Mouse (Mus musculus): ENCODE measurements around the gene Brdt. TPM values are rescaled to one million over a fixed set of nuclear protein-coding genes. Genes with fewer than 3 reads are reported as not detected.
A peak's percentile ranks its signal among the peaks of the same experiment; 100 is the strongest.

Gene Brdt
- polyA plus RNA-seq, 1 experiment = 10.7 TPM

GRCm38 (mm10) chr5:107352566-107352965 is 21.6 kb downstream of the Brdt start:
- H3K27me3 ChIP-seq (ENCODE audit: control insufficient read depth, insufficient read depth, low read length) = no peaks in the 10 kb centered on the region
- TF ChIP-seq POLR2A (IDR thresholded peaks at IDR 0.05; ENCODE audit: borderline replicate concordance, insufficient read depth, low read length) (no peak), CTCF (IDR thresholded peaks at IDR 0.05; ENCODE audit: borderline replicate concordance, insufficient read depth, low read depth, low read length) (no peak)
- 95% methylated on average over 1 of the region's 1 CpGs for whole genome bisulfite sequencing
- no peaks in the 10 kb centered on the region for H3K4me1 ChIP-seq (ENCODE audit: control insufficient read depth, insufficient read depth, low read length)
- no peak overlapping the region for H3K4me3 ChIP-seq (replicated peaks; ENCODE audit: insufficient read depth, low read depth, low read length)
- DNase-seq = no peak
- no peak overlapping the region for H3K27ac ChIP-seq (ENCODE audit: insufficient read depth, low read length)

GRCm38 (mm10) chr5:107353981-107354380 is 23.0 kb downstream of the Brdt start:
- Histone ChIP-seq H3K4me1 (ENCODE audit: control insufficient read depth, insufficient read depth, low read length) (no peaks in the 10 kb centered on the region), H3K27ac (ENCODE audit: insufficient read depth, low read length) (no peak overlapping the region), H3K4me3 (replicated peaks; ENCODE audit: insufficient read depth, low read depth, low read length) (no peak overlapping the region), H3K27me3 (ENCODE audit: control insufficient read depth, insufficient read depth, low read length) (no peaks in the 10 kb centered on the region)
- TF ChIP-seq POLR2A (IDR thresholded peaks at IDR 0.05; ENCODE audit: borderline replicate concordance, insufficient read depth, low read length) = no peak
- 80% methylated on average over 3 of the region's 3 CpGs for WGBS
- no peak for DNase-seq

- no peaks in the 10 kb centered on the region for H3K4me1 ChIP-seq (ENCODE audit: control insufficient read depth, insufficient read depth, low read length)
- DNase-seq = no peak
- no peak overlapping the region for H3K27ac ChIP-seq (ENCODE audit: insufficient read depth, low read length)
- no peaks in the 10 kb centered on the region for H3K27me3 ChIP-seq (ENCODE audit: control insufficient read depth, insufficient read depth, low read length)
- H3K4me3 ChIP-seq (replicated peaks; ENCODE audit: insufficient read depth, low read depth, low read length) = no peak overlapping the region
- 24% methylated on average over 1 of the region's 1 CpGs for WGBS
- no peak for TF ChIP-seq POLR2A (IDR thresholded peaks at IDR 0.05; ENCODE audit: borderline replicate concordance, insufficient read depth, low read length)
Observed at GRCm38 (mm10) chr5:107355801-107356200, 24.8 kb downstream of the Brdt start.

GRCm38 (mm10) chr5:107357723-107358122 is 26.8 kb downstream of the Brdt start:
- no peak for TF ChIP-seq CTCF (IDR thresholded peaks at IDR 0.05; ENCODE audit: borderline replicate concordance, insufficient read depth, low read depth, low read length)
- TF ChIP-seq POLR2A (IDR thresholded peaks at IDR 0.05; ENCODE audit: borderline replicate concordance, insufficient read depth, low read length) = no peak
- H3K27me3 ChIP-seq (ENCODE audit: control insufficient read depth, insufficient read depth, low read length) = no peaks in the 10 kb centered on the region
- H3K4me1 ChIP-seq (ENCODE audit: control insufficient read depth, insufficient read depth, low read length) = peaks cover 3% of the 10 kb centered on the region
- DNase-seq = no peak
- H3K4me3 ChIP-seq (replicated peaks; ENCODE audit: insufficient read depth, low read depth, low read length) = no peak overlapping the region
- WGBS = 69% methylated on average over 8 of the region's 8 CpGs
- no peak overlapping the region for H3K27ac ChIP-seq (ENCODE audit: insufficient read depth, low read length)

GRCm38 (mm10) chr5:107359395-107360053 is 28.6 kb downstream of the Brdt start:
- DNase-seq = peak; percentile 89 to 91
- Histone ChIP-seq H3K4me3 (replicated peaks; ENCODE audit: insufficient read depth, low read depth, low read length) (peak overlapping the region; percentile 91), H3K27me3 (ENCODE audit: control insufficient read depth, insufficient read depth, low read length) (no peaks in the 10 kb centered on the region), H3K27ac (ENCODE audit: insufficient read depth, low read length) (no peak overlapping the region), H3K4me1 (ENCODE audit: control insufficient read depth, insufficient read depth, low read length) (peaks cover 3% of the 10 kb centered on the region)
- TF ChIP-seq CTCF (IDR thresholded peaks at IDR 0.05; ENCODE audit: borderline replicate concordance, insufficient read depth, low read depth, low read length) = no peak
- peak; percentile 57; the same call in 1 of the 2 replicates for TF ChIP-seq POLR2A (IDR thresholded peaks at IDR 0.05; ENCODE audit: borderline replicate concordance, insufficient read depth, low read length)
- 2% methylated on average over 31 of the region's 40 CpGs for WGBS

GRCm38 (mm10) chr5:107360054-107360730 is 29.2 kb downstream of the Brdt start:
- no peak overlapping the region for H3K27ac ChIP-seq (ENCODE audit: insufficient read depth, low read length)
- H3K4me1 ChIP-seq (ENCODE audit: control insufficient read depth, insufficient read depth, low read length) = peaks cover 3% of the 10 kb centered on the region
- peak in 1 of 2 experiments; percentile 18 for DNase-seq
- no peaks in the 10 kb centered on the region for H3K27me3 ChIP-seq (ENCODE audit: control insufficient read depth, insufficient read depth, low read length)
- WGBS = 8% methylated on average over 9 of the region's 9 CpGs
- TF ChIP-seq CTCF (IDR thresholded peaks at IDR 0.05; ENCODE audit: borderline replicate concordance, insufficient read depth, low read depth, low read length) (no peak), POLR2A (IDR thresholded peaks at IDR 0.05; ENCODE audit: borderline replicate concordance, insufficient read depth, low read length) (no peak)
- H3K4me3 ChIP-seq (replicated peaks; ENCODE audit: insufficient read depth, low read depth, low read length) = peak overlapping the region; percentile 91

- Histone ChIP-seq H3K27ac (ENCODE audit: insufficient read depth, low read length) (no peak overlapping the region), H3K4me3 (replicated peaks; ENCODE audit: insufficient read depth, low read depth, low read length) (no peak overlapping the region), H3K4me1 (ENCODE audit: control insufficient read depth, insufficient read depth, low read length) (no peaks in the 10 kb centered on the region), H3K27me3 (ENCODE audit: control insufficient read depth, insufficient read depth, low read length) (no peaks in the 10 kb centered on the region)
- WGBS = 68% methylated on average over 3 of the region's 3 CpGs
- TF ChIP-seq CTCF (IDR thresholded peaks at IDR 0.05; ENCODE audit: borderline replicate concordance, insufficient read depth, low read depth, low read length) (no peak), POLR2A (IDR thresholded peaks at IDR 0.05; ENCODE audit: borderline replicate concordance, insufficient read depth, low read length) (no peak)
- no peak for DNase-seq
Observed at GRCm38 (mm10) chr5:107370040-107370439, 39.1 kb downstream of the Brdt start.

- Histone ChIP-seq H3K4me1 (ENCODE audit: control insufficient read depth, insufficient read depth, low read length) (no peaks in the 10 kb centered on the region), H3K27me3 (ENCODE audit: control insufficient read depth, insufficient read depth, low read length) (no peaks in the 10 kb centered on the region), H3K4me3 (replicated peaks; ENCODE audit: insufficient read depth, low read depth, low read length) (no peak overlapping the region), H3K27ac (ENCODE audit: insufficient read depth, low read length) (no peak overlapping the region)
- 89% methylated on average over 5 of the region's 5 CpGs for WGBS
- TF ChIP-seq POLR2A (IDR thresholded peaks at IDR 0.05; ENCODE audit: borderline replicate concordance, insufficient read depth, low read length) (no peak), CTCF (IDR thresholded peaks at IDR 0.05; ENCODE audit: borderline replicate concordance, insufficient read depth, low read depth, low read length) (no peak)
- no peak for DNase-seq
Observed at GRCm38 (mm10) chr5:107371335-107371734, 40.4 kb downstream of the Brdt start.

Data from cerebellum, adult 2 months (tissue).